Mouse (Mus musculus): ENCODE measurements around the gene Dnah10. TPM values are rescaled to one million over a fixed set of nuclear protein-coding genes. Genes with fewer than 3 reads are reported as not detected.

Gene Dnah10
- polyA plus RNA-seq, 1 experiment from 2014 or later: 0.11 TPM

DNA sequence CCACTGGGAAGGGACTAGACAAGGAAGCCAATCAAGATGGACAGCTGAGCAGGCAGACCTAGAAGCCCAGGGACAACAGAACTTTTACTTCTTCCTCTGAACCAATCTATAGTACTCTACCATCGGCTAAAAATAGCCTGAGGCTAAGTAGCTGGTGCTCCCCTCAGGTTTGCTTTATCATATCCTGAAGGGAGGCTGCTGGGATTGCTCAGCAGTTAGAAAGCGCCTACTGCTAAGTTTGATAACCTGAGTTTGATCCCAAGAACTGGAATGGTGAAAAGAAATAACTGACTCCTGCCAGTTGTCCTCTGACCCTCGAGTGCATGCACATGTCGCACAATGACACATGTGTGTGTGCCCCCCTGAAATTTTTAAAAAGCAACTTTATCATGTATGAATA lies 120.0 kb downstream of the Dnah10 start:
- Histone ChIP-seq H3K36me3 (ENCODE audit: insufficient read depth, low read length) (no peaks in the 10 kb centered on the region), H3K27ac (no peak overlapping the region), H3K9me3 (replicated peaks; ENCODE audit: low read length) (no peaks in the 10 kb centered on the region), H3K27me3 (ENCODE audit: insufficient read depth, low read length) (no peaks in the 10 kb centered on the region), H3K4me1 (replicated peaks; ENCODE audit: insufficient read depth, low read length) (no peaks in the 10 kb centered on the region), H3K4me3 (replicated peaks; ENCODE audit: low read depth, low read length) (no peak overlapping the region), H3K9ac (ENCODE audit: low read depth, low read length) (no peak overlapping the region), H3K4me2 (ENCODE audit: low read length) (no peak overlapping the region)
- WGBS: 66% methylated on average over 4 of the region's 4 CpGs
- TF ChIP-seq CTCF (IDR thresholded peaks at IDR 0.05; ENCODE audit: low read depth): no peak
- DNase-seq (ENCODE audit: low spot score): no peak
- ATAC-seq (replicated peaks; ENCODE audit: low FRiP score, low read depth): no peak

DNA sequence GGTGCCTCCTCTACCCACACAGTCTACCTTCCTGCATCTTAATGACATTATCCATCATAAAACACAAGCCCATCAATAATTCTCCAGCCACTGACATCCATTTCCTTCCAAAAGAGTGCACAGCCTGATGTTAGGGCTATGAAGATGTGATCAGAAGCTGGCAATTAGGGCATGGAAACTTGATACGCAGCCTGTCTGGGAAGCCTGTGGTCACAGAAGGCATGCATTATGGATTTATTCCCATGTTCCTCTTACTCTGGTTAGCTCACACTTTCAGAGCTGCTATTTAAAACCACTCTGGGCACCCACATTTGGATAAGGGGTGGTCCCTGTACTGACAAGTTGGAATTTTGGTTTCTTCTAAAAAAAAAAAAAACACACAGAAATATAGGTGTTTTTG lies 122.1 kb downstream of the Dnah10 start:
- Histone ChIP-seq H3K9ac (ENCODE audit: low read depth, low read length) (no peak overlapping the region), H3K4me2 (ENCODE audit: low read length) (no peak overlapping the region), H3K9me3 (replicated peaks; ENCODE audit: low read length) (no peaks in the 10 kb centered on the region), H3K27ac (no peak overlapping the region), H3K36me3 (ENCODE audit: insufficient read depth, low read length) (no peaks in the 10 kb centered on the region), H3K4me1 (replicated peaks; ENCODE audit: insufficient read depth, low read length) (no peaks in the 10 kb centered on the region), H3K27me3 (ENCODE audit: insufficient read depth, low read length) (no peaks in the 10 kb centered on the region), H3K4me3 (replicated peaks; ENCODE audit: low read depth, low read length) (no peak overlapping the region)
- ATAC-seq (replicated peaks; ENCODE audit: low FRiP score, low read depth): no peak
- WGBS: 58% methylated on average over 1 of the region's 1 CpGs
- no peak for TF ChIP-seq CTCF (IDR thresholded peaks at IDR 0.05; ENCODE audit: low read depth)
- DNase-seq (ENCODE audit: low spot score): no peak

DNA sequence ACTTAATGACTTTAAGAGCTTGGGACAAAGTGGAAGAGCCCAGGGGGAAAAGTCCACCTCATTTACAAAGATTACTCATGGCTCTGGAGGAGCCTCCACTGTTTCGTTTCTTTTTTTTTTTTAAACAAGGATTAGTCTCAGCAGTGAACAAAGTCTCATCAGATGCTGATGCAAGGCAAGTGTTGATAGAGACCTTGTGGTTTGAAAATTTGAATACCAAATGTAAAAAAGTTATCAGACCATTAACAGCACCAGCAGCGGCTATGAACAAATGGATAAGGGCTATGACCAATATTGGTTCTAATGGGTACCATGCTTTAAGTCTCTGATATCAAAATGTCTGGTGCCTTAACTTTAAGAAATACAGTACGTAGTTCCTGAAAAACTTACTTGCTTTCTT lies 124.1 kb downstream of the Dnah10 start:
- H3K27ac ChIP-seq: no peak overlapping the region
- H3K4me1 ChIP-seq (replicated peaks; ENCODE audit: insufficient read depth, low read length): no peaks in the 10 kb centered on the region
- ATAC-seq (replicated peaks; ENCODE audit: low FRiP score, low read depth): no peak
- H3K9ac ChIP-seq (ENCODE audit: low read depth, low read length): no peak overlapping the region
- no peak for DNase-seq (ENCODE audit: low spot score)
- no peak overlapping the region for H3K4me2 ChIP-seq (ENCODE audit: low read length)
- no peaks in the 10 kb centered on the region for H3K9me3 ChIP-seq (replicated peaks; ENCODE audit: low read length)
- no peaks in the 10 kb centered on the region for H3K27me3 ChIP-seq (ENCODE audit: insufficient read depth, low read length)
- no peak overlapping the region for H3K4me3 ChIP-seq (replicated peaks; ENCODE audit: low read depth, low read length)
- no peak for TF ChIP-seq CTCF (IDR thresholded peaks at IDR 0.05; ENCODE audit: low read depth)
- H3K36me3 ChIP-seq (ENCODE audit: insufficient read depth, low read length): no peaks in the 10 kb centered on the region
- WGBS: 80% methylated on average over 3 of the region's 3 CpGs

DNA sequence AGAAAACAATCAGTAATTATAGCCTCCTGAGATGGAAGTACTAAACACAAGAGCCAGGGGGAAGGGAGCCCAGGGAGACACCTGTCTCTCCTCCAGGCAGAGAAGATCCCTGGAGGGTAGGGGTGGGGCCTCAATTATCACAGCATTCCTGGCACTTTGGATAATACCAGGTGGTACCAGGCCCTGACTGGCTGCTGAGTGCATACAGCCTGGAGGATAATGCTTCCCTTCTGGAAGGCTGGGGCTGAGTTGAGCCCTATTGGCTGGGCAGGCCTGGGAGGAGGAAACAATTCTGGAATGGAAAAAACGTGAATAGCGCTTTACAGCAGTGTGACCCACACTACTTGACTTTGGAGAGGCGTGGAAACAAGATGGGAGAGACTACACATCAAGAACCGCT lies 126.7 kb downstream of the Dnah10 start:
- WGBS: 61% methylated on average over 4 of the region's 4 CpGs
- DNase-seq (ENCODE audit: low spot score) (no peak), ATAC-seq (replicated peaks; ENCODE audit: low FRiP score, low read depth) (no peak)
- H3K9ac ChIP-seq (ENCODE audit: low read depth, low read length): no peak overlapping the region
- H3K36me3 ChIP-seq (ENCODE audit: insufficient read depth, low read length): no peaks in the 10 kb centered on the region
- H3K27ac ChIP-seq: no peak overlapping the region
- no peak for TF ChIP-seq CTCF (IDR thresholded peaks at IDR 0.05; ENCODE audit: low read depth)
- H3K4me3 ChIP-seq (replicated peaks; ENCODE audit: low read depth, low read length): no peak overlapping the region
- H3K4me2 ChIP-seq (ENCODE audit: low read length): no peak overlapping the region
- no peaks in the 10 kb centered on the region for H3K9me3 ChIP-seq (replicated peaks; ENCODE audit: low read length)
- H3K27me3 ChIP-seq (ENCODE audit: insufficient read depth, low read length): no peaks in the 10 kb centered on the region
- H3K4me1 ChIP-seq (replicated peaks; ENCODE audit: insufficient read depth, low read length): no peaks in the 10 kb centered on the region

DNA sequence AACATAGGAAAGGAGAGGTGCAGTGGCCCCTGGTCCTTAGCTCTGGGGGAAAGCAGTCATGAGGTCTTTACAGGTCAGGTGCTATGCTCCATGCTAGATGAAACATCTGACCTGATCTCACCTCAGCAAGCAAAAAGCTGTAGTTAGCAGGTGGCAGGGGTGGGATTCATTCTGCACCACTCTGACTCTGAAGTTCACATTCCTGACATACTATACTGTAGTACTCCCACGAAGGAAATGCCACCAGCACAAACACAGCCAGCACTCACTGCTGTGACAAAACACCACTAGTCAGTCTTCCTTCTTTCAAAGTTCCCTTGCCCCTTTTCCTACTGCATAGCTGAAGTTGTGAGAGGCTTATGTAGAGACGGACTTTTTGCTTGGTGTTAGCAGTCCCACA lies 127.4 kb downstream of the Dnah10 start:
- Histone ChIP-seq H3K36me3 (ENCODE audit: insufficient read depth, low read length) (no peaks in the 10 kb centered on the region), H3K9ac (ENCODE audit: low read depth, low read length) (no peak overlapping the region), H3K27ac (no peak overlapping the region; the same call in 1 of the 2 replicates), H3K4me2 (ENCODE audit: low read length) (no peak overlapping the region), H3K4me3 (replicated peaks; ENCODE audit: low read depth, low read length) (no peak overlapping the region), H3K4me1 (replicated peaks; ENCODE audit: insufficient read depth, low read length) (no peaks in the 10 kb centered on the region), H3K9me3 (replicated peaks; ENCODE audit: low read length) (no peaks in the 10 kb centered on the region), H3K27me3 (ENCODE audit: insufficient read depth, low read length) (no peaks in the 10 kb centered on the region)
- no peak for ATAC-seq (replicated peaks; ENCODE audit: low FRiP score, low read depth)
- DNase-seq (ENCODE audit: low spot score): peak; percentile 56
- WGBS: 20% methylated on average over 2 of the region's 2 CpGs
- no peak for TF ChIP-seq CTCF (IDR thresholded peaks at IDR 0.05; ENCODE audit: low read depth)

DNA sequence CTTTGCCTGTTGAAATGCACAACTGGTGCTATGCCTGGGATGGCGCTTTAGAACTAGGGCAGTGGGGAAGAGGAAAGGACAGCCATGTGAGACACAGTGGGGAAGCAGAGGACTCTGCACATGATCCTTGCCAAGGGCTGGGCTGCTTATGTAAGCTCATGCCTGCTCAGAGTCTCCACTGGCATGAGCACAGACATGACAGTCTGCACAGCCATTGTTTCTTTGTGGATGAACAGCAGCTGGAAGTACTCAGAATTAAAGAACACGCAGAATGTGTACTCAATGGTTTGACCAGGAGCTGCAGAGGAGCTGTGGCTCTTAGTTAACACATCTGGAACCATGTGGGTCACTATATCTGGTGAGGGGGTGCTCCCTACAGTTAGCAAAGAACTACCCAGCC lies 128.2 kb downstream of the Dnah10 start:
- Histone ChIP-seq H3K9me3 (replicated peaks; ENCODE audit: low read length) (no peaks in the 10 kb centered on the region), H3K27ac (0 out of 2 replicates have a peak overlapping the region, but pooled peaks have one; percentile 9), H3K36me3 (ENCODE audit: insufficient read depth, low read length) (no peaks in the 10 kb centered on the region), H3K4me3 (replicated peaks; ENCODE audit: low read depth, low read length) (no peak overlapping the region), H3K4me1 (replicated peaks; ENCODE audit: insufficient read depth, low read length) (no peaks in the 10 kb centered on the region), H3K4me2 (ENCODE audit: low read length) (no peak overlapping the region), H3K9ac (ENCODE audit: low read depth, low read length) (no peak overlapping the region), H3K27me3 (ENCODE audit: insufficient read depth, low read length) (no peaks in the 10 kb centered on the region)
- WGBS: 57% methylated on average over 2 of the region's 2 CpGs
- TF ChIP-seq CTCF (IDR thresholded peaks at IDR 0.05; ENCODE audit: low read depth): no peak
- no peak for ATAC-seq (replicated peaks; ENCODE audit: low FRiP score, low read depth)
- no peak for DNase-seq (ENCODE audit: low spot score)

DNA sequence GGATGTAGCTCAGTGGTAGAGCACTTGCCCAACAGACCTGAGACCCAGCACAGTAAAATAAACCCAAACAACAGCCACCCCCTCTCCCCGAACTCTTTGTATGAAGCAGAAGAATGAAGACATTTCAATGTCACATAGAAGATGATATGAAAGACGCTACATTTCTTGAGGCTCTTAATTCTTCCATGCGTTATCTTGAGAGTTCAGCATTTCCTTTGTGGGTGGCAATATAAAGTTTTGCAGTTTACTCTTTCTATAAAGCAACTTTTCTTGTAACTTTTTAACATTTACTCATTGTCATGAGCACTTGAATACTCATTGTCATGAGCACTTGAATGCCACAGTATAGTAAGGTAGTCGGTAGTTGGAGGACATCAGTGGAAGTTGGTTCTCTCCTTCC lies 129.3 kb downstream of the Dnah10 start:
- 94% methylated on average over 4 of the region's 4 CpGs for WGBS
- DNase-seq (ENCODE audit: low spot score) (no peak), ATAC-seq (replicated peaks; ENCODE audit: low FRiP score, low read depth) (no peak)
- no peak overlapping the region for H3K4me3 ChIP-seq (replicated peaks; ENCODE audit: low read depth, low read length)
- H3K4me1 ChIP-seq (replicated peaks; ENCODE audit: insufficient read depth, low read length): no peaks in the 10 kb centered on the region
- H3K9me3 ChIP-seq (replicated peaks; ENCODE audit: low read length): no peaks in the 10 kb centered on the region
- no peaks in the 10 kb centered on the region for H3K27me3 ChIP-seq (ENCODE audit: insufficient read depth, low read length)
- H3K4me2 ChIP-seq (ENCODE audit: low read length): no peak overlapping the region
- no peaks in the 10 kb centered on the region for H3K36me3 ChIP-seq (ENCODE audit: insufficient read depth, low read length)
- H3K27ac ChIP-seq: no peak overlapping the region
- no peak overlapping the region for H3K9ac ChIP-seq (ENCODE audit: low read depth, low read length)
- no peak for TF ChIP-seq CTCF (IDR thresholded peaks at IDR 0.05; ENCODE audit: low read depth)
